Mouse (Mus musculus) midbrain, embryonic 15.5 days (tissue): Measurements from ENCODE around the gene Rpl19. TPM values are rescaled to one million over a fixed set of nuclear protein-coding genes. Genes with fewer than 3 reads are reported as not detected.

Source experiments
- ATAC-seq: fragments of 200-750 bp; cut with Nextera tagmentation; replicated peaks from 2 replicates; pipeline ENCODE4 v1.8.0; 2017; ENCODE audit warnings: moderate TSS enrichment
- H3K27ac ChIP-seq: fragments of 300-500 bp; sonication (generic); 2 replicates; pipeline ENCODE4 v1.5.1; 2015; ENCODE audit warnings: mild to moderate bottlenecking, inconsistent platforms
- H3K27me3 ChIP-seq: fragments of 300-500 bp; sonication (generic); replicated peaks from 2 replicates; pipeline ENCODE4 v1.6.1; 2015; ENCODE audit warnings: inconsistent platforms
- H3K36me3 ChIP-seq: fragments of 300-500 bp; sonication (generic); replicated peaks from 2 replicates; pipeline ENCODE4 v1.6.1; 2015; ENCODE audit warnings: inconsistent platforms
- H3K4me1 ChIP-seq: fragments of 300-500 bp; sonication (generic); 2 replicates; pipeline ENCODE4 v1.6.1; 2015; ENCODE audit warnings: inconsistent platforms
- H3K4me2 ChIP-seq: fragments of 300-500 bp; sonication (generic); 2 replicates; pipeline ENCODE4 v1.6.1; 2015; ENCODE audit warnings: inconsistent platforms, mild to moderate bottlenecking, moderate library complexity
- H3K4me3 ChIP-seq: fragments of 300-500 bp; sonication (generic); 2 replicates; pipeline ENCODE4 v1.5.1; 2015; ENCODE audit warnings: mild to moderate bottlenecking, inconsistent platforms
- H3K9ac ChIP-seq: fragments of 300-500 bp; sonication (generic); 2 replicates; pipeline ENCODE4 v1.6.1; 2015; ENCODE audit warnings: mild to moderate bottlenecking, inconsistent platforms
- H3K9me3 ChIP-seq: fragments of 300-500 bp; sonication (generic); 2 replicates; pipeline ENCODE4 v1.6.1; 2016; ENCODE audit warnings: inconsistent platforms
- WGBS: fragments of 180-500 bp; shearing (Covaris S2); methylation state at CpG from one replicate; pipeline ENCODE4 v1.1.7; 2015; ENCODE audit warnings: mixed read lengths; 5-methylcytosine and 5-hydroxymethylcytosine counted together
- polyA plus RNA-seq: library from polyadenylated mRNA; unstranded; fragments of >200 nt; fragmentation: Nextera tagmentation; extraction: Ambion mirVana; gene quantifications from 2 replicates; pipeline ENCODE4 v1.2.1, GENCODE M21; 2015

The Rpl19 gene
- polyA plus RNA-seq, 1 experiment from 2014 or later, result 634 TPM

DNA sequence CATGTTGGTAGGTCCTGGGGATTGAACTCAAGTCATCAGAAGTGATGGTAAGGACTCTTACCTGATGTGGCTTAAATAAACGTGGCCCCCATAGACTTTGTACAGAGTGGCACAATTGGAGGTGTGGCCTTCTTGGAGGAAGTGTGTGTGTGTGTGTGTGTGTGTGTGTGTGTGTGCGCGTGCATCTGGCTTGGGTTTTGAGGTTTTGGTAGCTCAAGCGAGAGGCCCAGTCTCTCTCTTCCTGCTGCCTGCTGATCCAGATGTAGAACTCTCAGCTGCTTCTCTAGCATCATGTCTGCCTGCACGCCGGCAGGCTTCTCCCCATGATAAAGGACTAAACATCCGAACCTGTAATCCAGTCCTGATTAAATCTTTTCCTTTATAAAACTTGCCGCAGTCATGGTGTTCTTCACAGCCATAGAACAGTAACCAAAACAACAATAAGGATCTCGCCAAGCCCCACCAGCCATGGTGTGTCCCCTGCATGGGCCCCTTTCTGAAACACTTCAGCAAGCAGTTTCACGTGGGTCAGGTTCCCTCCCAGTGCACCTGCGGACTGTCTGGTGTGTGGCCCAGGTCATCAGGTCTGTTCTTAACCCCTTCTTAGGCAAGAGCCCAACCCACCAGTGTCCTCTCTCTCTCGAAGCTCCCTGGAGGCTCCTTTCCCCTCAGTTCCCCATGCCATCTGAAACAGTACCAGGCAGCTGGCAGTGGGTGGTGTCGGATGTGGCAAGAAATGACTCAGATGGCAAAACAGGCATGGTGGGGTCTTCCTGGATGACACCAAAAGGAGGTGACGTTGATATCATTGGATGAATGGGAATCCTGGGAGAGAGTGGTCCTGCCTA lies 23.4 kb downstream of the Rpl19 start:
- Histone ChIP-seq H3K27me3 (peaks cover 42% of the 10 kb centered on the region), H3K9me3 (no peaks in the 10 kb centered on the region), H3K27ac (no peak overlapping the region), H3K36me3 (no peaks in the 10 kb centered on the region), H3K4me2 (no peak overlapping the region), H3K9ac (no peak overlapping the region), H3K4me3 (no peak overlapping the region), H3K4me1 (peaks cover 17% of the 10 kb centered on the region)
- ATAC-seq, result no peak
- WGBS, result 78% methylated on average over 14 of the region's 14 CpGs

DNA sequence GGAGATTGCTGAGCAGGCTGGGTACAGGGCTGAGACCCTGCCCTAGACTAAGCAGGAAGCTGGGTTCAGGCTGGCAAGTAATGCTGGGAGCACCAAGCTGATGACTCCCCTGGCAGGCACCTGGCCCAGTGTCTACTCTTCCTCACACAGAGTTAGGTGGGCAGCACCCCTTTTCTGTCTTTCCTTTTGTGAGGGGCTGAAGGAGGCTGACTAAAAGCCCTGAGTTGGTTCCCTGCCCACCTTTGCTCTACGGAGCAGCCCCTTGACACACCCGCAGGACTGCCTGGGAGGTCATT lies 24.0 kb downstream of the Rpl19 start:
- no peak overlapping the region for H3K27ac ChIP-seq
- no peaks in the 10 kb centered on the region for H3K36me3 ChIP-seq
- no peak overlapping the region for H3K4me3 ChIP-seq
- 19% methylated on average over 2 of the region's 2 CpGs for WGBS
- no peak overlapping the region for H3K4me2 ChIP-seq
- peaks cover 42% of the 10 kb centered on the region for H3K27me3 ChIP-seq
- no peak overlapping the region for H3K9ac ChIP-seq
- no peaks in the 10 kb centered on the region for H3K9me3 ChIP-seq
- no peak for ATAC-seq
- H3K4me1 ChIP-seq, result peaks cover 17% of the 10 kb centered on the region

DNA sequence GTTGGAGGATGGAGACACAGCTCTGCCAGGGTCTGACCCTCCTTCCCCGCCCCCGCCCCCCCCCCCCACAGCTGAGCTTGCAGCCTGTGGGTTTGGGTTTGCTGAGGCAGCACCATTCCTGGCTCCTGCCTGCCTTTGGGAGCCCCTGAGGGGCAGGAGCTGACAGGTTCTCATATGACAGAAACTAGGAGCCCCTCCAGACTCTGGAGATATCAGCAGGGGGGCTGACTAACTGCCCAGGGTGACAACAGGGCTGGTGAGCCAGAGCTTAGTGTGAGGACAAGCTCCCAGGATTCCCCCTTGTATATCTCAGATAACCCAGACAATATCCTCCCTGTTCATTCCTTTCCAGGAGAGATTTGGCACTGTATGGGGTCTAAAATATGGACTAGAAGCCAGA lies 24.4 kb downstream of the Rpl19 start:
- no peak for ATAC-seq
- Histone ChIP-seq H3K36me3 (no peaks in the 10 kb centered on the region), H3K4me3 (no peak overlapping the region), H3K9ac (no peak overlapping the region), H3K4me1 (peaks cover 17% of the 10 kb centered on the region), H3K4me2 (no peak overlapping the region; the same call in 1 of the 2 replicates), H3K27me3 (peaks cover 42% of the 10 kb centered on the region), H3K9me3 (no peaks in the 10 kb centered on the region), H3K27ac (no peak overlapping the region)
- 7% methylated on average over 2 of the region's 2 CpGs for WGBS

DNA sequence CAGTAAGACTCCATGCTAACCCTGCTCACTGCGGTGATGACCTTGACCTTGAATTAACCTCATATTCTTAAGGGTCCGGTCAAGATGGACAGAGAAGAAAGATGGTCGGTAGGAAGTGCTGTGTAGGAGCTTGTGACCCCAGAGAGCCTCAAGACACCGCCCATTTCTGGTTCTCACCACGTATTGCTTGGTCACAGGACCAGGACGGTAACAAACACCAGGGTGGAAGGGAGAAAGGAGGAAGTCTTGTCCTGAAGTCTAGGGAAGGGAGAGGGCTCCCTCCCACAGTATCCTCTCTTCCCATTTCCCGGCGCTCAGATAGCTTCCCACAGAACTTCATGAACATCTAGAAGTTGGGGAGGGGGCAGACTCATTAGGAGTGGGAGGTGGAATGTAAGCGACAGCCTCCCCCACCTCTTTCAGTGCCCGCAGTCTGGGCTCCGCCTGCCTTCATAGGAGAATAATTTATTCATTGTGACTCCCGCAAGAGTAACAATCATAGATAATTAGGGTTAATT lies 25.2 kb downstream of the Rpl19 start:
- Histone ChIP-seq H3K9me3 (no peaks in the 10 kb centered on the region), H3K9ac (no peak overlapping the region), H3K36me3 (no peaks in the 10 kb centered on the region), H3K27me3 (peaks cover 42% of the 10 kb centered on the region), H3K4me2 (peak overlapping the region; percentile 68), H3K4me3 (peak overlapping the region; percentile 47), H3K27ac (no peak overlapping the region), H3K4me1 (peaks cover 17% of the 10 kb centered on the region)
- 8% methylated on average over 12 of the region's 12 CpGs for WGBS
- peak; percentile 28; the same call in 1 of the 2 replicates for ATAC-seq

DNA sequence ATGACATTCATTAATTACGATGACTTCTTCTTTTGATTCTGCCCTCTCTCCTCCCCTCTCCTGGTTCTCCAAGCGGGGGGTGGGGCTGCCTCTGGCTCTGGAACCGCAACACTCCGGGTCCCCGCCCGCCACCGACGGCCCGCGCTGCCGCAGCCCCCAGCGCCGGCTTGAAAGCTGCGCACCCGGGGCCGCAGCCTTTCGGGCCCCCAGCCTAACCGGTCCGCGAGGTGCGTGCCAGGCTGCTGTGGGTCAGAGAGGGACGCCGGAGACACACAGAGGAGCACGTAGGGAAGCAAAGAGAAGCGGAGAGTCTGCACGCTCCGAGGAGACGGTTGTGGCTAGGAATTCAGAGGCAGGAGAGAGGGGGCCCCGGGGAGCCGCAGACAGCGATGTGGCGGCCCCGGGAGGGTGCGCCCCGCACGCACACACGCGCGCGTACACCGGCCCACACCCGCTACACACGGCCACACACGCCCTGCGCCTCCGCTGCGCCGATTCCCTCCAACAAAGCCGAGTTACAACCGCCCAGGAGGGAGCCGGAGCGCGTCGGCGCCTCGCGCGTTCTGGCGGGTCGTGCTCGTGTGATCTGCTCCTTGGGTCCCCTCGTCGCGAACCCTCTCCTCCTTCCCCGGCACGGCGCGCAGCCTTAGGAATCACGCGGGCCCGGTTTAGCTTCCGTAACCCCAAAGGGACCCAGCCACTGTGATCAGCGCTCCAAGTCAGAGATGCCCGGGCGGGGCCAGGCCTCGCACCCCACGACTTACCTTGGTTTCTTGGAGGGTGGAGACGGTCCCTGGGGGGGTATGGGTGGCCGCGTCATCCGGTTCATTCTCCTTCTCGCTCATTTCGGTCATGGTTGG lies 25.8 kb downstream of the Rpl19 start:
- WGBS, result under 1% methylated on average over 83 of the region's 83 CpGs
- Histone ChIP-seq H3K4me2 (peak overlapping the region; percentile 68), H3K9ac (peak overlapping the region; percentile 53), H3K4me1 (peaks cover 17% of the 10 kb centered on the region), H3K4me3 (peak overlapping the region; percentile 47), H3K36me3 (no peaks in the 10 kb centered on the region), H3K9me3 (no peaks in the 10 kb centered on the region), H3K27me3 (peaks cover 42% of the 10 kb centered on the region), H3K27ac (peak overlapping the region; percentile 40)
- ATAC-seq, result peak; percentile 57

DNA sequence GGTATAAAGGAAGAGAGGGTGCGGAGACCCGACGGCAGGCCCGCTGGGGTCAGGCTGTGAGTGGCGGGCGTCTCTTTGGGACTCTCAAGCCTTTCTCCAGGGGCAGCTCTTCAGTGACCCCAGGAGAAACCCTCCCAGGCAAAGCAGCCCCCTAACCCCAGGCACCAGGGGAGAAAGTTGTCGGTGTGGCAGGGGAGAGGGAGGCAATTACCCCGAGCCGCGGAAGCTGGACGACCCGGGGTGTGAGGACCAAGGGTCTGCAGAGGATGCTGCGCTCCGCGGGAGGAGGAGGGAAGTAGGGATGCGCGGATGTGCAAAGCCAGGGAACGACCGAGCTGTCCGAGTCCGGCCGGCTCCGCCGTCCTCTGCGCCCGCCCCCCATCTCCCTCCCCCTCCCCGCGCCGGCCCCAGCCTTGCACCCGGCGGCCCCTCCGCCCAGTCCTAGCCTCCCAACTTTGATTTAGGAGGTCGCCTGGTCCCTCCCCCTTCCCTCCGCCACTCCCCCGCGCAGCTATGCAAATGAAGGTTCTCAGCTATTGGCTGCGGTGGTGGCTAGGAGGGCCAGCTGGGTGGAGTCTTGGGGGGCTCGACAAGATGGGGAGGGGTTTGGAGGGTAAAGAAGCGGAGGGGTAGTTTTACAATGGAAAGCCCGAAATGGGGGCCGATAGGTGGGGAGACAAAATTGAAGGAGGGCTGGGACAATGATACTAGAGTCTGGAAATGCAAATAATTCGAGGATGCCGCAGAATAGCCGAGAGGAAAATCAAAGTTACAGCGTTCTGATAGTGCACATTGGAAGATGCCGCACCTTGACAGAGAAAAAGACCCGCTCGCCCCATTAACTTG lies 26.7 kb downstream of the Rpl19 start, which contains the start of gene Stac2:
Gene Stac2 (minus strand): TSS at position 474 of the 846 bp plus-strand sequence.
- WGBS, result under 1% methylated on average over 28 of the region's 48 CpGs
- Histone ChIP-seq H3K9ac (peak within 1 kb of the TSS; percentile 53), H3K36me3 (no peaks in the 10 kb centered on the region), H3K4me3 (peak within 1 kb of the TSS; percentile 47), H3K4me2 (peak within 1 kb of the TSS; percentile 68), H3K9me3 (no peaks in the 10 kb centered on the region), H3K27me3 (peaks cover 42% of the 10 kb centered on the region), H3K4me1 (peaks cover 17% of the 10 kb centered on the region), H3K27ac (peak within 1 kb of the TSS; percentile 40)
- ATAC-seq, result peak; percentile 73

DNA sequence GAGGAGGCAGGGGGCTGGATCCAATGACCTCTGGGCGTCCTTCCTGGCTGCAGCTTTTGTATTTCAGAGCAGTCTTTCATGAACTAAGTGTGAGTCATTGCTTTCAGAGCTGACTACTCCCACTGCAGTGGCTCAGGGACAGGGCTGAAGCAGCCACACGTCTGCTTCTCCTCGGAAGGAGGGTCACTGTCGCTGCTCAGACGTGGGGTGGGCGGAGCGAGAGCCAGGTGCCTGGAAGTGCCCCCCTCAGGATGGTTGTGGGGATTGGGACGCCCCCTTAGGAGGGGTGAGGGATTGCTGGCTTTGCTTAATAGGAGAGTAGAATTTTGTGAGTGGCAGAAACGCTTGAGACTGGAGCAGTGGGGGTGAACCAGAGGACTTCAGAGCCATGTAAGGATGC lies 31.0 kb downstream of the Rpl19 start:
- peaks cover 16% of the 10 kb centered on the region for H3K4me1 ChIP-seq
- H3K9me3 ChIP-seq, result no peaks in the 10 kb centered on the region
- WGBS, result 32% methylated on average over 9 of the region's 9 CpGs
- peaks cover 9% of the 10 kb centered on the region for H3K27me3 ChIP-seq
- H3K9ac ChIP-seq, result no peak overlapping the region
- no peaks in the 10 kb centered on the region for H3K36me3 ChIP-seq
- H3K27ac ChIP-seq, result no peak overlapping the region
- no peak overlapping the region for H3K4me3 ChIP-seq
- no peak for ATAC-seq
- H3K4me2 ChIP-seq, result no peak overlapping the region

DNA sequence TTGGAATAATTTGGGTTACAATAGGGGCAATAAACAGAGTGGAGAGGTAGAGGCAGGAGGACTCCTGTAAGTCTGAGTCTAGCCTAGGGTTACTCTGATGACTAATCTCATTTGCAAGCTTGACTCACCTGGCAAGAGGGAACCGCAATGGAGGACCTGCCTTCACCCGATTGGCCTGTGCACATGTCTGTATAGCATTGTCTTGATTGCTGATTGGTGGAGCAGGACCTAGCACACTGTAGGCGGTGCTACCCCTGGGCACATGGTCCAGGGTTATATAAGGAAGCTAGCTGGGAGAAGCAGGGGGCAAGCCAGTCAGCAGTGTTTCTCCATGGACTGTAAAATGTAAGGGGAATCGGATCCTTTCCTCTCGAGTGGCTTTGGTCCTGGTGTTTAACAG lies 31.5 kb downstream of the Rpl19 start:
- WGBS, result 84% methylated on average over 5 of the region's 5 CpGs
- no peak overlapping the region for H3K4me2 ChIP-seq
- ATAC-seq, result no peak
- peaks cover 10% of the 10 kb centered on the region for H3K4me1 ChIP-seq
- H3K27ac ChIP-seq, result no peak overlapping the region
- H3K4me3 ChIP-seq, result no peak overlapping the region
- no peaks in the 10 kb centered on the region for H3K36me3 ChIP-seq
- no peaks in the 10 kb centered on the region for H3K9me3 ChIP-seq
- H3K9ac ChIP-seq, result no peak overlapping the region
- peaks cover 4% of the 10 kb centered on the region for H3K27me3 ChIP-seq

DNA sequence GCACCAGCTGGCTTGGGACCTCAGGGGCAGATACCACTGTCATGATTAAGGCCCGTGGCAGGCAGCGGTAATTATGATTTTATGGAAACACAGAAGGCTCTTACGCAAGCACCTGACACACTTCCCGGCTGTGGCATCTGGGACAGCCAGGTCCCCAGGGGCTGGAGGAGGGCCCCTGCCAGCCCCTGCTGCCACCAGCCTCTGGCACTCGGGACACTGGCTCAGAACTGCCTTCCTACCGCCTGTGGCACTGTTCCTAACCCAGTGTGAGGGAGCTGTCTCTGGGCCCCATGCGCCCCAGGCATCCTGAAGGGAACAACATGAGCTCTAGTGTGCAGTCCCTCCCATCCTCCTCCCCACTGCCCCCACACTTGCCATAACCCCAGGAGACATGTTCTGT lies 33.2 kb downstream of the Rpl19 start:
- Histone ChIP-seq H3K9ac (no peak overlapping the region), H3K27ac (no peak overlapping the region), H3K4me2 (no peak overlapping the region), H3K36me3 (no peaks in the 10 kb centered on the region), H3K9me3 (no peaks in the 10 kb centered on the region), H3K4me1 (peaks cover 9% of the 10 kb centered on the region; the same call in 1 of the 2 replicates), H3K4me3 (no peak overlapping the region), H3K27me3 (no peaks in the 10 kb centered on the region; the same call in none of the 2 replicates)
- 43% methylated on average over 7 of the region's 7 CpGs for WGBS
- ATAC-seq, result no peak

DNA sequence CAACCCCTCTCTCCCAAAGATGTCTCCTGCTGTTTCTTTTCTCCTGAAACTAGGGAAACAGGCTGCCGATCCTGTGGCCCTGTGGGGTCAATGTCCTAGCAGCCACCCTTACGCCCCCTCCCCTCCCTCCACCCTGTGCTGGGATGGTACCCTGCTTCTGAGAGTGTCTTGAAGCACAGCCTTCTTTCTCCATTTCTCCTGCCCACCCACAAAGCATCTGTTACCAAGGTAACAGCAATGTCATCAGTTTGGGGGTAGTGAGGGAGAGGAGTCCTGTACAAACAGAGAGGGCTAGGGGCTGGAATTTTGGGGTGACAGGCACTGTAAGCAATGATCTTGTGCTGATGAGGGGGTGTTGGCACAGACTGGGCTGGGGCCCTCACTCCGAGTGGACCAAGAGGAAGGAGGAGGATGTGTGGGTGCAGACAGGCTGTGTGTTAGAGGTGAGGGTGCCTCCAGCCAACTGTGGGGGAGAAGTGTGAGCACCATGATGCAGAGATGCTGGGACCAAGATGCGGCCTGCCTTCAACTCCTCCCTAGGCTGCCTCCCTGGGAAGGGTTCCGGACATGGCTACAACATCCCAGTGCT lies 33.7 kb downstream of the Rpl19 start:
- WGBS, result 69% methylated on average over 5 of the region's 5 CpGs
- no peak for ATAC-seq
- H3K9ac ChIP-seq, result no peak overlapping the region

DNA sequence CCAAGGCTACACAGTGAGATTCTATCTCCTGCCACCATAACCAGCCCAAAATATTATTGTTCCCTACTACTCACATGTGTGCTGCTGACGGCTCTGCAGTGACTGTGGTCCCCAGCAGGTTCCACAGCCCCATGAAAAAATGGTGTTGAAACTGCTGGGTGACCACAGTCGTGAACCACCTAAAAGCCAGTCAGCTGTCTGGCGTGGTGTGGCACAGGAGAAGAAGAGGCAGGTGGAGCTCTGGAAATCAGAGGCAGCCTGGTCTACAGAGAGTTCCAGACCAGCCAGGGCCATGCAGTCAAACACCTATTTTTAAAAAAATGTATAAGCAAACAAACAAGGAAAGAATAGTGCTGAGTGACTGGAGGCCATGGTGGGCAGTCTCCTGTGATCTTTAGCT lies 34.9 kb downstream of the Rpl19 start:
- Histone ChIP-seq H3K9me3 (no peaks in the 10 kb centered on the region), H3K27ac (no peak overlapping the region), H3K4me1 (peaks cover 9% of the 10 kb centered on the region; the same call in 1 of the 2 replicates), H3K27me3 (no peaks in the 10 kb centered on the region; the same call in 1 of the 2 replicates), H3K4me3 (no peak overlapping the region), H3K36me3 (no peaks in the 10 kb centered on the region), H3K9ac (no peak overlapping the region), H3K4me2 (no peak overlapping the region)
- no peak for ATAC-seq
- WGBS, result 82% methylated on average over 3 of the region's 3 CpGs

More for the DNA sequence above, 33.7 kb downstream of the Rpl19 start:
- Histone ChIP-seq H3K4me1 (peaks cover 9% of the 10 kb centered on the region; the same call in 1 of the 2 replicates), H3K27me3 (no peaks in the 10 kb centered on the region; the same call in none of the 2 replicates), H3K9me3 (no peaks in the 10 kb centered on the region), H3K4me3 (no peak overlapping the region), H3K27ac (no peak overlapping the region), H3K36me3 (no peaks in the 10 kb centered on the region), H3K4me2 (no peak overlapping the region)
